Mouse (Mus musculus): ENCODE results near the gene Mical3.

DNA sequence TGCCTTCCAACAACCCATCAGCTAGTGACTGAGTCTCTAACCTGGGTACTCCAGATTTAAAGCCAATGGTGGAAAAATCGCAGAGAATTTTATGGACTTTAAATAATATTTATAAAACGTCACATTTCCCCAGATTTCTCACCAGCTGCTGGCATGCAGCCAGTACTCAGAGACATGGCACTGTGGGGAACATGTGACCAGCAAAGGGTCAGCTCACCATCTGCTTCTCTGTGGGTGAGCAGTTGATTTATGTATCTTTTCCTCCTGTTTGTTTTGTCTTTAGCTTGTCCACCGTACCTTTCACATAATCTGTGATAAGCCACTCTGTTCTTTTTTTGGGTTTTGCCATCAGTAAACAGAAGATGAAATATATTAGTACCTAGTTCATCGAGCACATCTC lies 125.8 kb downstream of the Mical3 start:
- TF ChIP-seq GATA1 (IDR thresholded peaks at IDR 0.05; ENCODE audit: borderline replicate concordance, low read length): no peak
- TF ChIP-seq FLI1 (IDR thresholded peaks at IDR 0.05; ENCODE audit: low read length): no peak
